Mouse (Mus musculus): Measurements from ENCODE around the gene Unc50.

DNA sequence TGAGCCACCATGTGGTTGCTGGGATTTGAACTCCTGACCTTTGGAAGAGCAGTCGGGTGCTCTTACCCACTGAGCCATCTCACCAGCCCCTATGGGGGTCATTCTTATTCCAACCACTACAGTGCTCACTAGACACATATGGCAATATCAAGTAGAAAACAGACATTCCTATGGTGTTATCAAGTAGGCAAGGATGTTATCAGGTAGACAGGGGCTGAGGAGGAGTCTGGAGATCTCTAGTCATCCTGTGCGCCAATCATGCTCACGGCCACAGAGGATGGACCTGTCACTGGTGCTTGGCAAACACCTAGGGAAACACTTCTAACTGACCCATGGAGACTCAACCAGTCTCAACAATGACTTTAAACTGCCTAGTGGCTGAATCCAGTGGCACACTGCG, 54.7 kb downstream of the Unc50 start:
- TF ChIP-seq POLR2A (IDR thresholded peaks at IDR 0.05; ENCODE audit: low read depth, low read length): no peak
- TF ChIP-seq CTCF (IDR thresholded peaks at IDR 0.05; ENCODE audit: borderline replicate concordance, insufficient read depth, low read length): no peak

All from embryonic fibroblast, embryonic 13.5 days (primary cell).